Mouse (Mus musculus): ENCODE data around the gene Tns2. TPM values are rescaled to one million over a fixed set of nuclear protein-coding genes. Genes with fewer than 3 reads are reported as not detected.

Gene Tns2
- polyA plus RNA-seq, 1 experiment = 42.5 TPM

DNA sequence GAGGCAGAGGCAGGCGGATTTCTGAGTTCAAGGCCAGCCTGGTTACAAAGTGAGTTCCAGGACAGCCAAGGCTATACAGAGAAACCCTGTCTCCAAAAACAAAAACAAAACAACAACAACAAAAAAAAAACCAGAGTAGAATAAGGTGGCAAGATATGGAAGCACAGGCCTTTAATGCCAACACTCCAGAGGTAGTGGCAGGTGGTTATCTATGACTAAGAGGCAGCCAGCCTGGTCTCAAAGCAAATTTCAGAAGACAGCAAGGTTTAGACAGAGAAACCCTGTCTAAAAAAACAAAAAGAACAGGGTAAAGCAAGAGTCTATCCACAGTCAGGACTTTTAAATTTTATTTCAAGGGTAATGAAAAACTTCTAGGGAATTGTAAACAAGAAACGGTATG, 34.5 kb downstream of the Tns2 start:
- Histone ChIP-seq H3K27me3 (ENCODE audit: control insufficient read depth, insufficient read depth, low read length) (no peaks in the 10 kb centered on the region), H3K36me3 (ENCODE audit: control insufficient read depth, insufficient read depth, low read length) (peaks cover 34% of the 10 kb centered on the region), H3K4me1 (ENCODE audit: control insufficient read depth, insufficient read depth, insufficient read length, low read length) (peaks cover 3% of the 10 kb centered on the region; the same call in 1 of the 2 replicates), H3K4me3 (ENCODE audit: low read depth, low read length) (no peak overlapping the region), H3K27ac (ENCODE audit: insufficient read depth, low read depth, low read length) (no peak overlapping the region)
- WGBS = 62% methylated on average over 2 of the region's 2 CpGs
- no peak for TF ChIP-seq CTCF (IDR thresholded peaks at IDR 0.05; ENCODE audit: extremely low read depth, insufficient read length, insufficient replicate concordance, low read depth, low read length)
- TF ChIP-seq POLR2A (IDR thresholded peaks at IDR 0.05; ENCODE audit: low read depth, low read length) = no peak

DNA sequence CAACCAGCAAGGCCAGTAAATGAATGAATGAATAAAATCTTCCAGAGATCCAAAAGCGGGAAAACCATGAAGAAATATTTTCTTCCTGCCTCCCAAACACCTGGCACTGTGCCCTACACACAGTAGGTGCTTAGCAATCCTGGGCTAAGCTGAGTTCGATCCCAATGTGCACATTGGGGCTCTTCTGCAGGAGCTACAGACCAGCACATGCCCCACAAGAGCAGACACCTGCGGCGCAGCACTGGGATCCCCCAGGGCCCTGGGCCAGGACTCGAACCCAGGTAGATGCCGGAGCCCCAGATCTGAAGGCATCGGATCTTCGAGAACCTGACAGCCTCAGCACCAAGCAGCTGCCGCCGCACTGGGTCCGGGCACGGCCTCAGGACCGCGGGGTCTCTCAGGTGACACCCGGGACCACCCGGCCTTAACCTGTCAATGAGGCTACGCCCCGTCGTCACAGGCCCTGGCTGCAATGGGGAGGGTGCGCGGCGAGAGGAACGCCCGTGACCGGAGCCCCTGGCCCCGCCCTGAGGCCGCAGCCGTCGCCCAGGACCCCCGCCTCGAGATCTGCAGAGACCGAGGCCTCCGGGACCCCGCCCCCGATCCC, 35.4 kb downstream of the Tns2 start:
- TF ChIP-seq CTCF (IDR thresholded peaks at IDR 0.05; ENCODE audit: extremely low read depth, insufficient read length, insufficient replicate concordance, low read depth, low read length) (no peak), POLR2A (IDR thresholded peaks at IDR 0.05; ENCODE audit: low read depth, low read length) (no peak)
- 2% methylated on average over 35 of the region's 35 CpGs for WGBS
- Histone ChIP-seq H3K36me3 (ENCODE audit: control insufficient read depth, insufficient read depth, low read length) (peaks cover 25% of the 10 kb centered on the region), H3K27ac (ENCODE audit: insufficient read depth, low read depth, low read length) (peak overlapping the region; percentile 6; the same call in 1 of the 2 replicates), H3K4me3 (ENCODE audit: low read depth, low read length) (peak overlapping the region; percentile 96), H3K4me1 (ENCODE audit: control insufficient read depth, insufficient read depth, insufficient read length, low read length) (peaks cover 3% of the 10 kb centered on the region; the same call in 1 of the 2 replicates), H3K27me3 (ENCODE audit: control insufficient read depth, insufficient read depth, low read length) (no peaks in the 10 kb centered on the region)

DNA sequence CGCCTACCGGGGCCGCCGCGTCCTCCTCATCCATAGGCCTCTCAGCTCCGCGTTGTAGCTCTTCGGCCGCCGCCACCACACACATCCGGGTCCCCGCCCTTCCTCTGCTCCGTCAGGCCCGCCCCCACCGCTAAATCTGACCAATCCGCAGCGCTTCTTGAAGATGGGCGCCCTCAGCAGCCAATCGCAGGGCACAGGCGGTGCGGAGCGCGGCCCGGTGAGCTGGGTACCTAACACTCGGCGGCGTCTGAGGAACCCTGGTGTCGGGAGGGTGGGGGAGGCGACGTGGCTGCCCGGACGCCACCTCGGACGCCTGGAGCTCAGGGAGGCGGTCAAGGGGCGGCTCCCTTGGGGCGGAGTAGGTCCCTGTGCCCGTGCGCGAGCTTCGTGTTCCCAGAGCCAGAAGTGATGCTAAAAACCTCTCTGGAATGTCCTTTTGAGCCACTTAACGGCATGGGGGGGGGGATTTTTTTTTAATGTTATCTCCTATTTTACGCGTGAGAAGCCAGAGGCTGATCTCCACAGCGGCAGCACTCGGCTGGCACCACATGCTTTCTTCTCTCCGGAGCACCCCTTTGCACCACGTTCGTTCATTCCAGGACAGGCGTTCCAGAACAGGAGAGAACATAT, 36.0 kb downstream of the Tns2 start, which contains the start of gene Spryd3:
Gene Spryd3 (minus strand): TSS at position 106 of the 630 bp plus-strand sequence.
- Histone ChIP-seq H3K27me3 (ENCODE audit: control insufficient read depth, insufficient read depth, low read length) (no peaks in the 10 kb centered on the region), H3K36me3 (ENCODE audit: control insufficient read depth, insufficient read depth, low read length) (peaks cover 19% of the 10 kb centered on the region), H3K27ac (ENCODE audit: insufficient read depth, low read depth, low read length) (peak within 1 kb of the TSS; percentile 6; the same call in 1 of the 2 replicates), H3K4me3 (ENCODE audit: low read depth, low read length) (peak within 1 kb of the TSS; percentile 96), H3K4me1 (ENCODE audit: control insufficient read depth, insufficient read depth, insufficient read length, low read length) (peaks cover 3% of the 10 kb centered on the region; the same call in 1 of the 2 replicates)
- TF ChIP-seq POLR2A (IDR thresholded peaks at IDR 0.05; ENCODE audit: low read depth, low read length) (peak; percentile 52), CTCF (IDR thresholded peaks at IDR 0.05; ENCODE audit: extremely low read depth, insufficient read length, insufficient replicate concordance, low read depth, low read length) (no peak)
- WGBS = 1% methylated on average over 48 of the region's 50 CpGs

DNA sequence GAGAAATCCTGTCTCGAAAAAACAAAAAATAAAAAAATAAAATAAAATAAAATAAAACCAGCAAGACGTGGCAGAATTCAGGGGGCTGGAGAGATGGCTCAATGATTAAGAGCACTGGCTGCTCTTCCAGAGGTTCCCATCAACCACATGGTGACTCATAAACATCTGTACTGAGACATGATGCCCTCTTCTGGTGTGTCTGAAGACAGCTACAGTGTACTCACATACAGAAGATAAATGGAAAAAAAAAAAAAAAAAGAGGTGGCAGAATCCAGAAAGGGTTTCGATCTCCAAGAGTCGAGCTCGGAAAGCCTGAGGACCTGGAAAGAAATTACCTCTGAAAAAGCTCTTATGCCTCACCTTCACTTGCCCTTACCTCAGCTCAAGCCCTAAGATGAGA, 40.9 kb downstream of the Tns2 start:
- no peaks in the 10 kb centered on the region for H3K4me1 ChIP-seq (ENCODE audit: control insufficient read depth, insufficient read depth, insufficient read length, low read length)
- H3K27me3 ChIP-seq (ENCODE audit: control insufficient read depth, insufficient read depth, low read length) = peaks cover 4% of the 10 kb centered on the region; the same call in 1 of the 2 replicates
- H3K27ac ChIP-seq (ENCODE audit: insufficient read depth, low read depth, low read length) = no peak overlapping the region
- no peaks in the 10 kb centered on the region for H3K36me3 ChIP-seq (ENCODE audit: control insufficient read depth, insufficient read depth, low read length)
- WGBS = 89% methylated on average over 5 of the region's 5 CpGs
- TF ChIP-seq CTCF (IDR thresholded peaks at IDR 0.05; ENCODE audit: extremely low read depth, insufficient read length, insufficient replicate concordance, low read depth, low read length) (no peak), POLR2A (IDR thresholded peaks at IDR 0.05; ENCODE audit: low read depth, low read length) (no peak)
- H3K4me3 ChIP-seq (ENCODE audit: low read depth, low read length) = no peak overlapping the region

DNA sequence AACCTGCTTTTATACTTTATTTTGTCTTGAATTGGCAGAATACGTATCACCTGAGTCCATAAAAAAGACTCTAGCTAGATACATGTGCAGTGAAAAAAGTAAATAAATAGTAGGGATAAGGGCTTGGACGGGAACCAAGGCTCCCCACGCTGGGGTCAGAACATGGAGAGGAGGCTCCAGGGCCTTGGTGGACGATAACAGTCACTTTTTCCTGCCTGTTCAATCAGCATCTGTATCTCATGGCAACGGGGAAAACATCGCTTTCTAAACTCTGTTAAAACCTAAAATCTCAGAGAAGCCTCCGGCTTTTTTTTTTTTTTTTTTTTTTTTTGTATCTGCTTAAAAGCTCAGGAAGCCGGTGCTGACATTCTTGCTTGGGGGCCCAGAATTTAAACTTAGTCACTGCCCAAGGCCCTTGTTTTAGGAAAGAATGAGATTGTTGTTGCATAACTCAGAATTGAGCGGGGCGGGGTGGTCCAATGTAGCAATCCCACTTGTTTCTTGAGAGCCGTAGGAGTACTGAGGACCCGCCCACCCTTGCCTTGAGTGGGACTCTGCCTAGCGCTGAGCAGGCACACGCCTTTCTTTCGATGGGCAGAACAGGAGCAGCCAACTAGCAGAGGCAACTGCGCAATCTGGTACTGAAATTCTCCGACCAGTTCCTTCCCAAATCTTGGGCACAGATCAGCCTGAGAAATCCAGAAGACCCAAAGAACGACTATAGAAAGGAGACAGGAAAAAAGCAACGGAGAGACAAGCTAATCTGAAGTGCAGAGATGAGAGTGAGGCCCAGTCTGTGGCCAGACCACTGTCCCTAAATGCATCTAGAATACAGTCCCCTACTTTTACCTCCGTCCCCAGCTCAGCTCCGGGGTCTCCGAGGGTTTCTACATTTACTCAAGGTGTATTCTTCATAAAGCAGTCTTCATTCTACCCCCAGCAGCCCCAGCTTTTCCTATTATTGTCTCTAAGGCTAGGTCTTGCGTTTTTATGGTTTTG, 43.0 kb downstream of the Tns2 start:
- Histone ChIP-seq H3K4me3 (ENCODE audit: low read depth, low read length) (no peak overlapping the region), H3K36me3 (ENCODE audit: control insufficient read depth, insufficient read depth, low read length) (no peaks in the 10 kb centered on the region), H3K4me1 (ENCODE audit: control insufficient read depth, insufficient read depth, insufficient read length, low read length) (no peaks in the 10 kb centered on the region), H3K27me3 (ENCODE audit: control insufficient read depth, insufficient read depth, low read length) (peaks cover 4% of the 10 kb centered on the region; the same call in 1 of the 2 replicates), H3K27ac (ENCODE audit: insufficient read depth, low read depth, low read length) (no peak overlapping the region)
- no peak for TF ChIP-seq POLR2A (IDR thresholded peaks at IDR 0.05; ENCODE audit: low read depth, low read length)
- TF ChIP-seq CTCF (IDR thresholded peaks at IDR 0.05; ENCODE audit: extremely low read depth, insufficient read length, insufficient replicate concordance, low read depth, low read length) = no peak
- WGBS = 52% methylated on average over 23 of the region's 23 CpGs

DNA sequence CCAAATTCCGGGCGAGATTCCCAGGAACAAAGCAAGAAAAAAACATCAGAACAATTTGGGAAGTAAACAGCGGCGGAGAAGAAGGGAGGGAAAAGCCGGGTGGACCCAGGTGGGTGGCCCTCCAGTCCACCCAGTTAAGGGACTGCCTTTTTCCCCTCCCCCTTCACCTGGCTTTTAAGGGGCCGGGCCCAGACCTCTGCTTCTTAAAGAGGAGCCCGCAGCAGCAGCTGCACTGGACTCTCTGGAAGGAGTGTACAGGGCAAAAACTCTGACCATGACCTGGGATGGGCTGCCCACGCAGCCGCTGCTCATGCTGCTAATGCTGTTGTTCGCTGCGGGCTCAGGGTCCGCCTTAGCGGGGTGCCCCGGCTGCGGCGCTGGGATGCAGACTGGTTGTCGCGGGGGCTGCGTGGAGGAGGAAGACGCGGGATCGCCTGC, 44.1 kb downstream of the Tns2 start, which contains the start of gene Igfbp6:
Gene Igfbp6 (plus strand): TSS at position 89 of the 438 bp plus-strand sequence.
- Histone ChIP-seq H3K36me3 (ENCODE audit: control insufficient read depth, insufficient read depth, low read length) (no peaks in the 10 kb centered on the region), H3K4me1 (ENCODE audit: control insufficient read depth, insufficient read depth, insufficient read length, low read length) (peaks cover 6% of the 10 kb centered on the region), H3K4me3 (ENCODE audit: low read depth, low read length) (no peak within 1 kb of the TSS), H3K27ac (ENCODE audit: insufficient read depth, low read depth, low read length) (no peak within 1 kb of the TSS), H3K27me3 (ENCODE audit: control insufficient read depth, insufficient read depth, low read length) (peaks cover 4% of the 10 kb centered on the region; the same call in 1 of the 2 replicates)
- no peak for TF ChIP-seq POLR2A (IDR thresholded peaks at IDR 0.05; ENCODE audit: low read depth, low read length)
- TF ChIP-seq CTCF (IDR thresholded peaks at IDR 0.05; ENCODE audit: extremely low read depth, insufficient read length, insufficient replicate concordance, low read depth, low read length) = no peak
- 49% methylated on average over 22 of the region's 22 CpGs for WGBS
